Mouse (Mus musculus) kidney, embryonic 14.5 days (tissue): Measurements from ENCODE around the gene Pisd. TPM values are rescaled to one million over a fixed set of nuclear protein-coding genes. Genes with fewer than 3 reads are reported as not detected.

Experiments
- ATAC-seq: fragments of 200-750 bp; cut with Nextera tagmentation; 2 replicates; pipeline ENCODE4 v1.8.0; 2017; ENCODE audit warnings: moderate number of reproducible peaks, mild to moderate bottlenecking, moderate TSS enrichment, moderate library complexity; ENCODE audit not compliant: low FRiP score, low TSS enrichment
- H3K27ac ChIP-seq: fragments of 300-500 bp; sonication (generic); 2 replicates; pipeline ENCODE4 v1.5.1; 2014; ENCODE audit warnings: low read depth, mild to moderate bottlenecking, low read length, moderate library complexity, mixed read lengths
- H3K27me3 ChIP-seq: fragments of 300-500 bp; sonication (generic); 2 replicates; pipeline ENCODE4 v1.6.1; 2014; ENCODE audit warnings: mild to moderate bottlenecking, low read length; ENCODE audit not compliant: control insufficient read depth, insufficient read depth
- H3K36me3 ChIP-seq: fragments of 300-500 bp; sonication (generic); 2 replicates; pipeline ENCODE4 v1.6.1; 2014; ENCODE audit warnings: low read length, mixed read lengths; ENCODE audit not compliant: control insufficient read depth, insufficient read depth
- H3K4me1 ChIP-seq: fragments of 300-500 bp; sonication (generic); 2 replicates; pipeline ENCODE4 v1.6.1; 2014; ENCODE audit warnings: low read length, mixed read lengths; ENCODE audit not compliant: control insufficient read depth, insufficient read depth
- H3K4me2 ChIP-seq: fragments of 300-500 bp; sonication (generic); replicated peaks from 2 replicates; pipeline ENCODE4 v1.6.1; 2014; ENCODE audit warnings: low read depth, mild to moderate bottlenecking, low read length
- H3K4me3 ChIP-seq: fragments of 300-500 bp; sonication (generic); 2 replicates; pipeline ENCODE4 v1.5.1; 2014; ENCODE audit warnings: mild to moderate bottlenecking, low read length
- H3K9ac ChIP-seq: fragments of 300-500 bp; sonication (generic); 2 replicates; pipeline ENCODE4 v1.6.1; 2014; ENCODE audit warnings: low read depth, mild to moderate bottlenecking, low read length, moderate library complexity
- H3K9me3 ChIP-seq: fragments of 300-500 bp; sonication (generic); 2 replicates; pipeline ENCODE4 v1.6.1; 2016; ENCODE audit warnings: low read length; ENCODE audit not compliant: control insufficient read depth
- WGBS: fragments of 180-500 bp; shearing (Covaris S2); extraction: QIAGEN DNeasy Blood & Tissue Kit; methylation state at CpG from one replicate; pipeline ENCODE4 v1.1.7; 2014; 5-methylcytosine and 5-hydroxymethylcytosine counted together
- polyA plus RNA-seq: library from polyadenylated mRNA; unstranded; fragments of >200 nt; fragmentation: Nextera tagmentation; extraction: Ambion mirVana; gene quantifications from 2 replicates; pipeline ENCODE4 v1.2.1, GENCODE M21; 2014

Pisd gene
- polyA plus RNA-seq, 1 experiment from 2014 or later: 79.2 TPM

GRCm38 (mm10) chr5:32711485-32711884 lies 74.0 kb downstream of the Pisd start:
- Histone ChIP-seq H3K27me3 (no peaks in the 10 kb centered on the region), H3K4me1 (no peaks in the 10 kb centered on the region), H3K36me3 (no peaks in the 10 kb centered on the region), H3K9me3 (no peaks in the 10 kb centered on the region), H3K4me3 (no peak overlapping the region), H3K27ac (no peak overlapping the region), H3K4me2 (no peak overlapping the region), H3K9ac (no peak overlapping the region)
- WGBS: 76% methylated on average over 5 of the region's 5 CpGs
- no peak for ATAC-seq

DNA sequence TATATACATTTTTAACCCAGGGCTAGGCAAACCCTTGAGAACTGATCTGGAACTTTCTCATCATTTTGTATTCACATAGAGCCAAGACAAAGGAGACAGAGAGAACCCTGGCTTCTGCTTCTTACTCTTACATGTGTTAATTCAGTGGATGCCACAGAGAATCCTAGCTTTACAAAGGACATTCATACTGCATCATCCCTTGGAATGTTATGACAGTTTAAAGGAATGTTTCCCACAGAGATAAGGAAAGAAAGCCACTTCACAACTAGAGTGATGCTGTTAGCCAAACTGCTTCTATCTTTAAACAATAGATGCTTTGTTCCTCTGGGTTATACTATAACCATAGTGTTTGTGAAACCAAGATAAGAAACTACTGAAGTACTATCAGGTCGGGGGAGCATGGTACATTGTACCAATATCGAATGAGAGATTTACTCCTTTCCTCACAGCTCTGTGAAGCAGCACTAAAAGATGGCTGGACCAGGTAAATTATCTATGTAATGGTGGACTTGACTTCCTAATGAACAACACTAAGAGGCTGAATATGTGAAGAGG lies 79.1 kb downstream of the Pisd start:
- no peak overlapping the region for H3K4me2 ChIP-seq
- no peak overlapping the region for H3K9ac ChIP-seq
- no peak overlapping the region for H3K4me3 ChIP-seq
- no peaks in the 10 kb centered on the region for H3K27me3 ChIP-seq
- ATAC-seq: no peak
- H3K9me3 ChIP-seq: no peaks in the 10 kb centered on the region
- 78% methylated on average over 2 of the region's 2 CpGs for WGBS
- no peak overlapping the region for H3K27ac ChIP-seq
- H3K36me3 ChIP-seq: no peaks in the 10 kb centered on the region
- H3K4me1 ChIP-seq: no peaks in the 10 kb centered on the region

- H3K9me3 ChIP-seq: no peaks in the 10 kb centered on the region
- no peaks in the 10 kb centered on the region for H3K36me3 ChIP-seq
- 67% methylated on average over 5 of the region's 5 CpGs for WGBS
- no peak for ATAC-seq
- no peak overlapping the region for H3K9ac ChIP-seq
- H3K4me1 ChIP-seq: no peaks in the 10 kb centered on the region
- H3K4me3 ChIP-seq: no peak overlapping the region
- H3K27ac ChIP-seq: no peak overlapping the region
- no peaks in the 10 kb centered on the region for H3K27me3 ChIP-seq
- H3K4me2 ChIP-seq: no peak overlapping the region
These were observed 88.1 kb downstream of the Pisd start for GRCm38 (mm10) chr5:32697208-32697867.

- H3K9ac ChIP-seq: no peak overlapping the region
- H3K4me3 ChIP-seq: no peak overlapping the region
- H3K27me3 ChIP-seq: no peaks in the 10 kb centered on the region
- H3K4me2 ChIP-seq: no peak overlapping the region
- no peak for ATAC-seq
- H3K27ac ChIP-seq: no peak overlapping the region
- no peaks in the 10 kb centered on the region for H3K9me3 ChIP-seq
- 67% methylated on average over 2 of the region's 2 CpGs for WGBS
- no peaks in the 10 kb centered on the region for H3K4me1 ChIP-seq
- H3K36me3 ChIP-seq: no peaks in the 10 kb centered on the region
These were observed 92.0 kb downstream of the Pisd start for GRCm38 (mm10) chr5:32693411-32693810.

Other genes starting within 250 kb of the Pisd start
- 24.7 and 42.0 TPM in 2 replicates for gene Yes1, start 174.5 kb downstream of the Pisd start, polyA plus RNA-seq
- gene Gm20671, start 41.5 kb upstream of the Pisd start, polyA plus RNA-seq: not detected in 2 replicates
- gene Prr14l, start 68.6 kb upstream of the Pisd start, polyA plus RNA-seq: 12.6 and 20.7 TPM in 2 replicates
- 16.8 and 19.8 TPM in 2 replicates for gene Depdc5, start 78.1 kb upstream of the Pisd start, polyA plus RNA-seq
- gene Ywhah, start 233.2 kb upstream of the Pisd start, polyA plus RNA-seq: 286 and 318 TPM in 2 replicates